Mouse (Mus musculus): Measurements from ENCODE around the gene L2hgdh.

GRCm38 (mm10) chr12:69761603-69762002 lies 36.9 kb upstream of the L2hgdh start:
- TF ChIP-seq CTCF (conservative IDR thresholded peaks at IDR 0.05; ENCODE audit: insufficient read depth, insufficient read length, low read depth, low read length) (no peak), POLR2A (IDR thresholded peaks at IDR 0.05; ENCODE audit: low read depth, low read length) (no peak)
